Mouse (Mus musculus) G1E (cell line): ENCODE results near the gene Dpm2.

Experiments
- CTCF ChIP-seq: IDR thresholded peaks from 2 replicates; pipeline ENCODE4 v1.5.1; 2012; ENCODE audit warnings: low read depth, low read length, inconsistent platforms, mixed read lengths
- POLR2AphosphoS5 ChIP-seq: IDR thresholded peaks from 2 replicates; pipeline ENCODE4 v1.6.1; 2012; ENCODE audit warnings: low read depth, low read length, inconsistent platforms; ENCODE audit not compliant: insufficient replicate concordance

DNA sequence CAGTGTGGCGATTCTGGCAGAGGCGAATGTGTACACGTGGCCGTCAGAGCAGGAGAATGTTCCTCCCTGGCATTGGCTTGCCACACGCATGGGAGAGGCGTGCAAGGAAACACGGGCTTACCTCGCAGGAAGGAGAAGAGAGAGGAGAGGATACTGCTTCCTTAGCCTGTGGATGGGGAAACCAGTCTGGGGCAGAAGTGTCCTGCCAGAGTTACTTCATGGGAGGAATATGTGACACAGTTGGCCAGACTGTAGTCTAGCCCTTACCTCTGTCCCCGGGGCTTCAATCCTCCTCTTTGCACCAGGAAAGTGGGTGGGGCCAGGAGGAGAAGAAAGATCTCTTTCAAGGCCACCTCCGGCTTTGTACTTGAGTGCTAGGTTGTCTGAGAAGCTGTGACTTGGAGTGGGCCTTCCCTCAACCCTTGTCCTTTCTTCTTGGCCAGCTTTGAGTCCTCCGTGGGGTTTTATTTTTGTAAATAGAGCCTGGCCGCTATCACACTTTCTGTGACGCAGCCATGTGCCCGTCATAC, 31.1 kb upstream of the Dpm2 start:
- no peak for TF ChIP-seq CTCF
- TF ChIP-seq POLR2AphosphoS5, result no peak
